Mouse (Mus musculus): Measurements from ENCODE around the gene Spats1. TPM values are rescaled to one million over a fixed set of nuclear protein-coding genes. Genes with fewer than 3 reads are reported as not detected.

Spats1 gene
- total RNA-seq, 2 experiments from 2014 or later, result not detected

Other genes starting within 250 kb of the Spats1 start
- 10 to 100 TPM; 41.3 to 46.8 TPM for gene Cdc5l, start 41.7 kb downstream of the Spats1 start, total RNA-seq (2021)
- 10 to 100 TPM; 16.8 to 17.4 TPM for gene Aars2, start 31.4 kb upstream of the Spats1 start, total RNA-seq (2021)
- gene Tcte1, start 48.0 kb upstream of the Spats1 start, total RNA-seq (2021), result not detected
- gene Tmem151b, start 74.3 kb upstream of the Spats1 start, total RNA-seq (2021), result under 1 TPM; 0.13 to 0.23 TPM
- 1 to 10 TPM; 3.7 TPM for gene Nfkbie, start 80.3 kb upstream of the Spats1 start, total RNA-seq (2021)
- 10 to 100 TPM; 43.4 to 75.9 TPM for gene Slc35b2, start 88.5 kb upstream of the Spats1 start, total RNA-seq (2021)
- gene Hsp90ab1, start 97.9 kb upstream of the Spats1 start, total RNA-seq (2021), result 1,000 to 10,000 TPM; 1,888 to 2,360 TPM
- gene Slc29a1, start 124.2 kb upstream of the Spats1 start, total RNA-seq (2021), result 100 to 1,000 TPM; 132 to 137 TPM
- not detected for gene Mymx, start 126.7 kb upstream of the Spats1 start, total RNA-seq (2021)
- not detected for gene Capn11, start 183.9 kb upstream of the Spats1 start, total RNA-seq (2021)
- 100 to 1,000 TPM; 115 to 118 TPM for gene Mrpl14, start 210.9 kb upstream of the Spats1 start, total RNA-seq (2021)
- gene Tmem63b, start 211.5 kb upstream of the Spats1 start, total RNA-seq (2021), result 10 to 100 TPM; 40.0 to 45.2 TPM

All from adrenal gland, postnatal 36 days (tissue).